Mouse (Mus musculus): ENCODE measurements around the gene Stra8. TPM values are rescaled to one million over a fixed set of nuclear protein-coding genes. Genes with fewer than 3 reads are reported as not detected.

Stra8 gene
- total and polyA plus RNA-seq, 2 experiments from 2014 or later: not detected

DNA sequence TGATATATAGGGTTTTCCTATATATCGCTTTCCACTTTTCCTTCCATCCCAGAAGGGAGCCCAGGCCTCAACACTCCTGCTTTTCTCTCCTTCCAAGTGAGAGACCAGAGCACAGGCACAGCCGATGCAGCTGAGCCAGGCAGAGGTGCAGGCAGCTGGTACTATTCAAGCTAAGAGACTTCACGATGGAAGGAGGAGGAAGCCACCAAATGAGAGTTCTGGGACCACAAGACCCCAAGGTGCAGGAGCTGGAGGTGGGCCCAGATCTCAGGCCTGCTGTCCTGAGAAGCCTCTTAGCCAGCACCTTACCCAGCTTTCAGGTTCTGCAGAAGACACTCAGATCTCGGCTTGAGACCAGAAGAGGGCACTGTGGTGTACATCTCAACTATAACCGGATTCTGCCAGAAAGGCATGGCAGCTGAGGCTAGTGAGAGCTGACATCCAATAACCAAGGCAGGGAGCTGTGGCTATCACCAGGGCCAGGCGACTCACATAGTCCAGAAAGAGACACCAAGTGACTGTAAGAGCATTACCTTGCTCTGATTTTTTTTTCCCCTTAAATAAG lies 40.0 kb upstream of the Stra8 start:
- peak; percentile 54 for TF ChIP-seq CTCF (IDR thresholded peaks at IDR 0.05; ENCODE audit: low read depth)
- no peak for TF ChIP-seq EP300 (IDR thresholded peaks at IDR 0.05; ENCODE audit: low read depth)
- DNase-seq (ENCODE audit: low spot score) (no peak), ATAC-seq (ENCODE audit: insufficient read depth, low read depth) (no peak)
- WGBS: 56% methylated on average over 6 of the region's 6 CpGs
- Histone ChIP-seq H3K4me1 (ENCODE audit: control insufficient read depth, insufficient read depth) (peaks cover 25% of the 10 kb centered on the region), H3K36me3 (replicated peaks; ENCODE audit: control insufficient read depth, insufficient read depth, low read length) (peaks cover 35% of the 10 kb centered on the region), H3K9ac (replicated peaks; ENCODE audit: low read depth, low read length) (no peak overlapping the region), H3K4me2 (ENCODE audit: low read depth, low read length) (no peak overlapping the region), H3K9me3 (replicated peaks; ENCODE audit: control insufficient read depth, low read length) (no peaks in the 10 kb centered on the region), H3K27me3 (ENCODE audit: control insufficient read depth, insufficient read depth, low read length) (no peaks in the 10 kb centered on the region), H3K4me3 (ENCODE audit: low read depth, low read length) (no peak overlapping the region), H3K27ac (ENCODE audit: low read depth) (no peak overlapping the region)

DNA sequence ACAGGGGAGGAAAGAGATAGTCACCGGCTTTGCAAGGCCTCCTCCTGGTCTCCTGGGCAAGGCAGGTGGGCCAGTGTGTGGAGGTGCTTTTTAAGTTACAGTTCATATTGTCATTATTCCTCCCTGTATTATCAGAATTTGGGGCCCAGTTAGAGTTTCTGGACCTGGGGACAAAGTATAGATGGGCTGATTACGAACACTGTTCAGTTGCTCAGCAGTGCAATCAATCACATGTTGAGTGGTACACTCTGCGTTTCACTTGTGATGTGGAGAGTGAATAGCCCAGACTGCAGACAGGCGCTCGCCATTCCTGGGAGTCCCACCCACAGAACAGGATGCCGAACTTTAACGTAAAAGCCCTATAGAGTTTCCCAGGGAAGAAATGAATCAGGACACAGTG lies 35.2 kb upstream of the Stra8 start:
- TF ChIP-seq EP300 (IDR thresholded peaks at IDR 0.05; ENCODE audit: low read depth): no peak
- no peak for TF ChIP-seq CTCF (IDR thresholded peaks at IDR 0.05; ENCODE audit: low read depth)
- Histone ChIP-seq H3K27me3 (ENCODE audit: control insufficient read depth, insufficient read depth, low read length) (no peaks in the 10 kb centered on the region), H3K4me3 (ENCODE audit: low read depth, low read length) (no peak overlapping the region), H3K9ac (replicated peaks; ENCODE audit: low read depth, low read length) (no peak overlapping the region), H3K27ac (ENCODE audit: low read depth) (no peak overlapping the region), H3K4me2 (ENCODE audit: low read depth, low read length) (no peak overlapping the region), H3K9me3 (replicated peaks; ENCODE audit: control insufficient read depth, low read length) (no peaks in the 10 kb centered on the region), H3K4me1 (ENCODE audit: control insufficient read depth, insufficient read depth) (no peaks in the 10 kb centered on the region), H3K36me3 (replicated peaks; ENCODE audit: control insufficient read depth, insufficient read depth, low read length) (peaks cover 78% of the 10 kb centered on the region)
- DNase-seq (ENCODE audit: low spot score) (no peak), ATAC-seq (ENCODE audit: insufficient read depth, low read depth) (no peak)
- WGBS: 81% methylated on average over 7 of the region's 7 CpGs

DNA sequence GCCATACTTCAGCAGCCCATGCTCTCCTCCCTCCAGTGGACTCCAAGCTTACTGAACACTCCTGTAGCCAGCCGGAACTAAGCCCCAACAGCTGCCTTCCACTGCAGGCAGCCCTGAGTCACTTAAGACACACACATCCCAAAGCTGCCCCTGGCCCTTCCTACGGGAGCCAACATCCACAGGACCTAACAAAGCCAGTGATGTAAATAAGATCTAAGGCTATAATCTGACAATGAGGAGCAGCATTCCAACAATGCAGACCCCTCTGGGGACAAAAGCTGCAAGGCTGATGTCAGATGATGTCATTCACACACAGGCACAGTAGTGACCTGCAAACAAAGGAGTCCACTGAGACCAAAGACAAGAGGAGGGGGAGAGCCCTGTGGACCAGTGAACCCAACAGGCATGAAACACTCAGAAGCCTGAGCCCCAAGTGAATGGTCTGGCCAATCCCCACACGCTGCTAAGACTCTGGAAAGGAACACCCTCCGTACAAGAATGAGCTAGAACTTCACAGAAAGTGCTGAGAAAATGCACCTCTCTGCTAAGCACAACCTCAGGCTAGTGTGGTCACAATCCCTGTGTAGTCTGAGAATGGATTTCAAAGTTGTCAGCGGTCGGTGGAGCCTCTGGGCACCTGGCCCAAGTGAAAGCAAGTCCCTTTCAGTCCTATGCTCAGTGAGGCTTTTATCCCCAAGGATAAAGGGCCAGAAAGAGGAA lies 32.7 kb upstream of the Stra8 start:
- DNase-seq (ENCODE audit: low spot score): no peak
- H3K4me3 ChIP-seq (ENCODE audit: low read depth, low read length): no peak overlapping the region
- no peak overlapping the region for H3K27ac ChIP-seq (ENCODE audit: low read depth)
- H3K4me2 ChIP-seq (ENCODE audit: low read depth, low read length): no peak overlapping the region
- no peak overlapping the region for H3K9ac ChIP-seq (replicated peaks; ENCODE audit: low read depth, low read length)
- H3K27me3 ChIP-seq (ENCODE audit: control insufficient read depth, insufficient read depth, low read length): no peaks in the 10 kb centered on the region
- TF ChIP-seq CTCF (IDR thresholded peaks at IDR 0.05; ENCODE audit: low read depth) (no peak), EP300 (IDR thresholded peaks at IDR 0.05; ENCODE audit: low read depth) (no peak)
- ATAC-seq (ENCODE audit: insufficient read depth, low read depth): peak; percentile 22; the same call in 1 of the 2 replicates
- H3K4me1 ChIP-seq (ENCODE audit: control insufficient read depth, insufficient read depth): no peaks in the 10 kb centered on the region
- no peaks in the 10 kb centered on the region for H3K9me3 ChIP-seq (replicated peaks; ENCODE audit: control insufficient read depth, low read length)
- WGBS: 63% methylated on average over 6 of the region's 6 CpGs
- peaks cover 86% of the 10 kb centered on the region for H3K36me3 ChIP-seq (replicated peaks; ENCODE audit: control insufficient read depth, insufficient read depth, low read length)

DNA sequence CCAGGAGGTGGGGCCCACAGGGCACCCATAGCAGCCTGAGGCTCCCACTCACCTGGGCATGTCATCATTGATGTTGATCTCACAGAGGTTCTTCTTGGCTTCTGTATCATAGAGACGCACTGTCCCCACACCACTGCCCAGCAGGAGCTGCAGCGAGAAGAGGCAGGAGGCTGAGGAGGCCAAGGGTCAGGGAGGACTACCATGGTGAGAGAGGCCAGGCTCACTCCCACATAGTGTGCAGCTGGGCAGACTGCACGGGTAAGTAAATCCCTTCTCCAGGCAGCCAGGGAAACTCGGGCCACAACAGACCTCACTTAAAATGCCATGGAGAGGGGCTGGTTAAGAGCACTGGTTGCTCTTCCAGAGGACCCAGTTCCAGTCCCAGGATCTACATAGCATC lies 30.8 kb upstream of the Stra8 start:
- Histone ChIP-seq H3K4me1 (ENCODE audit: control insufficient read depth, insufficient read depth) (no peaks in the 10 kb centered on the region), H3K4me2 (ENCODE audit: low read depth, low read length) (no peak overlapping the region), H3K27me3 (ENCODE audit: control insufficient read depth, insufficient read depth, low read length) (no peaks in the 10 kb centered on the region), H3K9ac (replicated peaks; ENCODE audit: low read depth, low read length) (no peak overlapping the region), H3K36me3 (replicated peaks; ENCODE audit: control insufficient read depth, insufficient read depth, low read length) (peaks cover 92% of the 10 kb centered on the region), H3K27ac (ENCODE audit: low read depth) (no peak overlapping the region), H3K9me3 (replicated peaks; ENCODE audit: control insufficient read depth, low read length) (no peaks in the 10 kb centered on the region), H3K4me3 (ENCODE audit: low read depth, low read length) (no peak overlapping the region)
- 65% methylated on average over 4 of the region's 4 CpGs for WGBS
- DNase-seq (ENCODE audit: low spot score): no peak
- ATAC-seq (ENCODE audit: insufficient read depth, low read depth): no peak
- TF ChIP-seq EP300 (IDR thresholded peaks at IDR 0.05; ENCODE audit: low read depth) (no peak), CTCF (IDR thresholded peaks at IDR 0.05; ENCODE audit: low read depth) (no peak)

DNA sequence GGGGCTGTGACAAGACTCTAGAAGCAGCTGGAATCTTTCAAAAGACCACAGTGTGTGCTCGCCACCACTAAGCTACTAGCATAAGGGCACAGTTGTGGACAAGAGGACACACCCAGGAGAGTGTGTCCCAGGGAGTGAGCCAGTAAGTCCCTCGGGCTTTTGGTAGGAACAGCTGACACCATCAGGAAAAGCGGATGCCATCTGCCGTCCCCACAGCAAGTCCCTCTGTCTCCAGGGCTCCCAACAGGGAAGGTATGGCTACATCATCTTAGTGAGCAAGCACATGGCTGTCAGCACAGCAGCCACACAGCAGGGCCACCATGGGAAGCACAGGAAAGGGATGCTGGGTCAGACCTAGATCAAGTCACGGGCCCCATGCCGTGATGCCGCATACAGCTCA lies 24.4 kb upstream of the Stra8 start:
- TF ChIP-seq CTCF (IDR thresholded peaks at IDR 0.05; ENCODE audit: low read depth) (no peak), EP300 (IDR thresholded peaks at IDR 0.05; ENCODE audit: low read depth) (no peak)
- H3K27me3 ChIP-seq (ENCODE audit: control insufficient read depth, insufficient read depth, low read length): no peaks in the 10 kb centered on the region
- no peak for DNase-seq (ENCODE audit: low spot score)
- H3K9me3 ChIP-seq (replicated peaks; ENCODE audit: control insufficient read depth, low read length): no peaks in the 10 kb centered on the region
- H3K36me3 ChIP-seq (replicated peaks; ENCODE audit: control insufficient read depth, insufficient read depth, low read length): peaks cover 68% of the 10 kb centered on the region
- 79% methylated on average over 7 of the region's 7 CpGs for WGBS
- H3K4me3 ChIP-seq (ENCODE audit: low read depth, low read length): no peak overlapping the region
- no peak for ATAC-seq (ENCODE audit: insufficient read depth, low read depth)
- no peak overlapping the region for H3K9ac ChIP-seq (replicated peaks; ENCODE audit: low read depth, low read length)
- no peak overlapping the region for H3K27ac ChIP-seq (ENCODE audit: low read depth)
- H3K4me1 ChIP-seq (ENCODE audit: control insufficient read depth, insufficient read depth): peaks cover 14% of the 10 kb centered on the region
- H3K4me2 ChIP-seq (ENCODE audit: low read depth, low read length): no peak overlapping the region

Data from heart, postnatal 0 days (tissue).